ENCODE assay signal across 45 mouse cellular contexts in the genomic region with DNA sequence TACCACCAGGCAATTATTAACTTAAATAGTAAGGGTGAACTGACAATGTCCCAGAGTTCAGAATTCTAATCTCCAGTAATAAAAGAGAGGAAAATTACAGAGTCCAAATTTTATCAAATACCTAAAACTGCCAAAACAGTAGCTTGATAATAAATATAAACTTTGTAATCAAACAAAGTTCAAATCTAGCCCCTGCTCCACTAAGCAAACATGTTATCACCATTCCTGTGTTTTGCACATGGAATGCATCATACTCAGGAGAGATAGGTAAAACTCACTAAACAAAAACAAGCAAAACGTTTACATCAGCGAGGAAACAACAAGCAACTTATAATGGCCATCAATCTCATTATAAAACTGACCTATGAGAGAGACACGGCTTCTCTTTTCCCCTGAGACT. TPM values are rescaled to one million over a fixed set of nuclear protein-coding genes. Genes with fewer than 3 reads are reported as not detected.
"Had no signal": no experiment of that assay in that cellular context is flagged by ENCODE, and none has a peak within 500 bp of the region (broad histone marks: within the 10 kb centered on the region; RNA-seq: fewer than 3 reads in every experiment).

No protein-coding gene starts in this region.

- H3K9ac ChIP-seq: limb, embryonic 12.5 days; limb, embryonic 13.5 days; limb, embryonic 15.5 days; liver, embryonic 12.5 days; liver, embryonic 13.5 days; liver, embryonic 14.5 days; liver, embryonic 15.5 days; lung, embryonic 14.5 days; lung, embryonic 15.5 days; midbrain, embryonic 12.5 days; midbrain, embryonic 13.5 days; midbrain, embryonic 15.5 days had no signal

- H3K27me3 ChIP-seq: limb, embryonic 12.5 days; limb, embryonic 13.5 days; limb, embryonic 15.5 days; liver, embryonic 12.5 days; liver, embryonic 13.5 days; liver, embryonic 15.5 days; lung, embryonic 15.5 days; midbrain, embryonic 12.5 days; midbrain, embryonic 13.5 days; midbrain, embryonic 15.5 days had no signal

- H3K4me3 ChIP-seq: left cerebral cortex, adult 2 months; limb, embryonic 10.5 days; limb, embryonic 12.5 days; limb, embryonic 13.5 days; limb, embryonic 15.5 days; liver, embryonic 12.5 days; liver, embryonic 13.5 days; liver, embryonic 15.5 days; lung, embryonic 15.5 days; megakaryocyte, embryonic 14.5 days; midbrain, embryonic 10.5 days; midbrain, embryonic 12.5 days; midbrain, embryonic 13.5 days; midbrain, embryonic 15.5 days; myocyte had no signal

- H3K36me3 ChIP-seq: limb, embryonic 10.5 days; limb, embryonic 12.5 days; limb, embryonic 13.5 days; limb, embryonic 15.5 days; liver, embryonic 12.5 days; liver, embryonic 13.5 days; liver, embryonic 15.5 days; lung, embryonic 15.5 days; midbrain, embryonic 10.5 days; midbrain, embryonic 12.5 days; midbrain, embryonic 13.5 days; midbrain, embryonic 15.5 days had no signal

- H3K4me2 ChIP-seq: limb, embryonic 12.5 days; limb, embryonic 13.5 days; limb, embryonic 15.5 days; liver, embryonic 11.5 days; liver, embryonic 12.5 days; liver, embryonic 13.5 days; liver, embryonic 15.5 days; lung, embryonic 14.5 days; lung, embryonic 15.5 days; midbrain, embryonic 11.5 days; midbrain, embryonic 12.5 days; midbrain, embryonic 13.5 days; midbrain, embryonic 15.5 days had no signal

- H3K9me3 ChIP-seq: limb, embryonic 10.5 days; limb, embryonic 12.5 days; limb, embryonic 13.5 days; limb, embryonic 15.5 days; liver, embryonic 12.5 days; liver, embryonic 13.5 days; liver, embryonic 15.5 days; lung, embryonic 15.5 days; midbrain, embryonic 10.5 days; midbrain, embryonic 12.5 days; midbrain, embryonic 13.5 days; midbrain, embryonic 15.5 days had no signal

- DNase-seq: left cerebral cortex, postnatal 4 days; liver; liver, embryonic 13.5 days; lung, adult 18-20 months; lung, adult 2 months; lung, embryonic 14.5 days; lung, postnatal 10 days; lung, postnatal 14 days; lung, postnatal 36 days; lung, postnatal 4 days; midbrain, embryonic 14.5 days had no signal

- H3K4me1 ChIP-seq: limb, embryonic 10.5 days; limb, embryonic 12.5 days; limb, embryonic 13.5 days; limb, embryonic 15.5 days; liver, embryonic 12.5 days; liver, embryonic 13.5 days; liver, embryonic 15.5 days; lung, embryonic 15.5 days; midbrain, embryonic 12.5 days; midbrain, embryonic 13.5 days; midbrain, embryonic 15.5 days had no signal

- ATAC-seq: liver, embryonic 12.5 days; lung, postnatal 0 days; midbrain, embryonic 13.5 days; midbrain, embryonic 15.5 days; midbrain, embryonic 16.5 days had no signal

- H3K27ac ChIP-seq: left cerebral cortex, adult 2 months; limb, embryonic 10.5 days; limb, embryonic 12.5 days; limb, embryonic 13.5 days; limb, embryonic 15.5 days; liver, embryonic 12.5 days; liver, embryonic 13.5 days; liver, embryonic 14.5 days; liver, embryonic 15.5 days; lung, embryonic 15.5 days; macrophage; midbrain, embryonic 10.5 days; midbrain, embryonic 12.5 days; midbrain, embryonic 13.5 days; midbrain, embryonic 15.5 days had no signal

RNA-seq across cellular contexts. Expression of gene Adh4, which starts 5.1 kb away (rescaled TPM):
- total RNA-seq: left cerebral cortex, adult 2 months; left cerebral cortex, adult 8-10 months; left cerebral cortex, postnatal 10 days; left cerebral cortex, postnatal 14 days; left cerebral cortex, postnatal 25 days; left cerebral cortex, postnatal 36 days; left cerebral cortex, postnatal 4 days; megakaryocyte progenitor cell, adult 5-6 weeks; megakaryocyte, adult 5-6 weeks; megakaryocyte-erythroid progenitor cell, adult 5-6 weeks; midbrain, postnatal 0 days; monocyte, adult 5-6 weeks had no signal
- polyA plus RNA-seq: limb, embryonic 10.5 days; limb, embryonic 11.5 days; limb, embryonic 12.5 days; limb, embryonic 13.5 days; limb, embryonic 14.5 days; liver, embryonic 11.5 days; liver, embryonic 12.5 days; liver, embryonic 13.5 days; liver, embryonic 15.5 days; lung, adult 2 months; lung, embryonic 14.5 days; lung, embryonic 15.5 days; lung, embryonic 16.5 days; lung, postnatal 0 days; macrophage; midbrain, embryonic 10.5 days; midbrain, embryonic 11.5 days; midbrain, embryonic 12.5 days; midbrain, embryonic 13.5 days; midbrain, embryonic 14.5 days; midbrain, embryonic 15.5 days; midbrain, embryonic 16.5 days; midbrain, postnatal 0 days; myocyte; neural tube, embryonic 11.5 days had no signal
